Mouse (Mus musculus): ENCODE measurements at regions not wholly inside any gene's neighbourhood (a gene's known extent, or its start where the extent isn't known, plus 50 kb on each side); places are given as distances from the start of the nearest gene placed in this dataset.

- TF ChIP-seq POLR2A (IDR thresholded peaks at IDR 0.05; ENCODE audit: borderline replicate concordance, control insufficient read depth, low read depth, low read length), result no peak
- TF ChIP-seq CTCF (IDR thresholded peaks at IDR 0.05; ENCODE audit: control insufficient read depth, insufficient read depth, low read length), result no peak
Observed at GRCm38 (mm10) chr1:90505599-90505998, 97.2 kb upstream of the Cops8 start.
